Mouse (Mus musculus): ENCODE measurements around the gene Odf3l2. TPM values are rescaled to one million over a fixed set of nuclear protein-coding genes. Genes with fewer than 3 reads are reported as not detected.

Gene Odf3l2
- polyA plus RNA-seq, 1 experiment from 2014 or later, result not detected

DNA sequence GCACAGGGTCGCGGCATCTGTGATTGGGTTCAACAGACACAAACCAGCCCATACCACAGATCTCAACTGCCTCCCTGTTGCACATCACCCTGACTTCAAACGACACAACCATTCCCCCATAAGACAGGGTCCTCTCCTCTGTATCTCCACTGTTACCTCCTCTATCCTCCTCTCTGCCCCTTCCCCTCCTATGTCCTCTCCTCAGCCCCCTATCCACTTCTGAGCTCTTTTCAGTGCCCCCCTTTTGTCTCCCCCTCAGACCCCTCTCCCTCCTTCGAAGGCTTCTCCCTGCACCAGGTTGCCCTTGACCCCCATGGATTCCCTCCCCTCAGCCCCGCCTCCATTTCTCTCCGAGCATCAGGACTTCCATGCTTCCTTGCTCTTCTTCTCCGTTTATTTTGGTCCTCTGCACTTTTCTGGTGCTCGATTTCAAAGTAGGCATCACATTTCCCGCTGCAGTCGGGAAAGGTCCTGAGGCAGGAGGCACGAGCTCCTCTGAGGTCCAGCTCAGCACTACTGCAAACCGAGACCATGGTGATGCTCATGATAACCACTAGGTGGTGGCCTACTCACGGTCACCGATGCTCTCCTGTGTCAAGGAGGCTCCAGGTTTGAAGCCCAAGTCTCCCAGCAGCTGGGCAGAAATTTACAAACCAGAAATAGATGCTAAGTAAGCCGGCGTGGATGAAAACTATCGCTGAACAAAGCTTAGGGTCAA lies 50.5 kb downstream of the Odf3l2 start:
- H3K27me3 ChIP-seq, result peaks cover 11% of the 10 kb centered on the region; the same call in 1 of the 2 replicates
- H3K4me2 ChIP-seq (replicated peaks), result no peak overlapping the region
- no peak overlapping the region for H3K9ac ChIP-seq
- H3K9me3 ChIP-seq, result no peaks in the 10 kb centered on the region
- whole genome bisulfite sequencing, result 18% methylated on average over 17 of the region's 17 CpGs
- H3K4me1 ChIP-seq, result no peaks in the 10 kb centered on the region
- ATAC-seq (ENCODE audit: insufficient number of reproducible peaks, insufficient read depth, low FRiP score, low TSS enrichment), result 0 out of 2 replicates have a peak, but pooled peaks have one; percentile 81
- H3K4me3 ChIP-seq, result no peak overlapping the region
- no peaks in the 10 kb centered on the region for H3K36me3 ChIP-seq
- H3K27ac ChIP-seq, result no peak overlapping the region

- H3K27ac ChIP-seq, result no peak overlapping the region
- H3K9ac ChIP-seq, result no peak overlapping the region
- H3K4me2 ChIP-seq (replicated peaks), result no peak overlapping the region
- H3K36me3 ChIP-seq, result no peaks in the 10 kb centered on the region
- no peaks in the 10 kb centered on the region for H3K9me3 ChIP-seq
- H3K27me3 ChIP-seq, result peaks cover 11% of the 10 kb centered on the region; the same call in 1 of the 2 replicates
- no peak for ATAC-seq (ENCODE audit: insufficient number of reproducible peaks, insufficient read depth, low FRiP score, low TSS enrichment)
- no peak overlapping the region for H3K4me3 ChIP-seq
- WGBS, result 55% methylated on average over 6 of the region's 6 CpGs
- no peaks in the 10 kb centered on the region for H3K4me1 ChIP-seq
Measured at GRCm38 (mm10) chr10:79594111-79594510, 51.4 kb downstream of the Odf3l2 start.

GRCm38 (mm10) chr10:79590702-79591101 lies 54.8 kb downstream of the Odf3l2 start:
- no peak overlapping the region for H3K9ac ChIP-seq
- ATAC-seq (ENCODE audit: insufficient number of reproducible peaks, insufficient read depth, low FRiP score, low TSS enrichment), result no peak
- WGBS, result 92% methylated on average over 1 of the region's 1 CpGs

More at GRCm38 (mm10) chr10:79590702-79591101, 54.8 kb downstream of the Odf3l2 start:
- Histone ChIP-seq H3K4me2 (replicated peaks) (no peak overlapping the region), H3K27me3 (peaks cover 5% of the 10 kb centered on the region; the same call in 1 of the 2 replicates), H3K36me3 (no peaks in the 10 kb centered on the region), H3K27ac (no peak overlapping the region), H3K9me3 (no peaks in the 10 kb centered on the region), H3K4me3 (no peak overlapping the region), H3K4me1 (no peaks in the 10 kb centered on the region)

Other genes starting within 250 kb of the Odf3l2 start
- gene Vmn2r83, start 177.0 kb downstream of the Odf3l2 start, polyA plus RNA-seq (2016; fragmentation: Nextera tagmentation; extraction: Ambion mirVana), result not detected in 2 replicates
- gene Plpp2, start 111.9 kb downstream of the Odf3l2 start, polyA plus RNA-seq (2016; fragmentation: Nextera tagmentation; extraction: Ambion mirVana), result 17.0 and 18.3 TPM in 2 replicates
- gene Mier2, start 90.5 kb downstream of the Odf3l2 start, polyA plus RNA-seq (2016; fragmentation: Nextera tagmentation; extraction: Ambion mirVana), result 77.4 and 82.6 TPM in 2 replicates
- not detected in 2 replicates for gene Theg, start 58.4 kb downstream of the Odf3l2 start, polyA plus RNA-seq (2016; fragmentation: Nextera tagmentation; extraction: Ambion mirVana)
- gene C2cd4c, start 31.7 kb downstream of the Odf3l2 start, polyA plus RNA-seq (2016; fragmentation: Nextera tagmentation; extraction: Ambion mirVana), result 0.03 TPM in 1 of 2 replicates, not detected in the other
- gene Shc2, start 7.8 kb downstream of the Odf3l2 start, polyA plus RNA-seq (2016; fragmentation: Nextera tagmentation; extraction: Ambion mirVana), result 26.2 and 27.2 TPM in 2 replicates
- gene Madcam1, start 18.8 kb upstream of the Odf3l2 start, polyA plus RNA-seq (2016; fragmentation: Nextera tagmentation; extraction: Ambion mirVana), result 6.7 and 8.4 TPM in 2 replicates
- 66.1 and 68.6 TPM in 2 replicates for gene Tpgs1, start 23.6 kb upstream of the Odf3l2 start, polyA plus RNA-seq (2016; fragmentation: Nextera tagmentation; extraction: Ambion mirVana)
- gene Cdc34, start 36.5 kb upstream of the Odf3l2 start, polyA plus RNA-seq (2016; fragmentation: Nextera tagmentation; extraction: Ambion mirVana), result 137 and 146 TPM in 2 replicates
- gene Gzmm, start 43.3 kb upstream of the Odf3l2 start, polyA plus RNA-seq (2016; fragmentation: Nextera tagmentation; extraction: Ambion mirVana), result 0.55 and 1.5 TPM in 2 replicates
- 689 and 691 TPM in 2 replicates for gene Bsg, start 58.8 kb upstream of the Odf3l2 start, polyA plus RNA-seq (2016; fragmentation: Nextera tagmentation; extraction: Ambion mirVana)
- gene Hcn2, start 70.9 kb upstream of the Odf3l2 start, polyA plus RNA-seq (2016; fragmentation: Nextera tagmentation; extraction: Ambion mirVana), result 0.06 and 0.08 TPM in 2 replicates
- 49.6 and 54.0 TPM in 2 replicates for gene Polrmt, start 100.8 kb upstream of the Odf3l2 start, polyA plus RNA-seq (2016; fragmentation: Nextera tagmentation; extraction: Ambion mirVana)
- 0.33 and 0.65 TPM in 2 replicates for gene Fgf22, start 109.3 kb upstream of the Odf3l2 start, polyA plus RNA-seq (2016; fragmentation: Nextera tagmentation; extraction: Ambion mirVana)
- gene Rnf126, start 121.2 kb upstream of the Odf3l2 start, polyA plus RNA-seq (2016; fragmentation: Nextera tagmentation; extraction: Ambion mirVana), result 109 and 111 TPM in 2 replicates
- gene Fstl3, start 131.5 kb upstream of the Odf3l2 start, polyA plus RNA-seq (2016; fragmentation: Nextera tagmentation; extraction: Ambion mirVana), result 3.5 and 3.7 TPM in 2 replicates
- 0.06 TPM in 1 of 2 replicates, not detected in the other for gene Prss57, start 145.2 kb upstream of the Odf3l2 start, polyA plus RNA-seq (2016; fragmentation: Nextera tagmentation; extraction: Ambion mirVana)
- 132 and 142 TPM in 2 replicates for gene Palm, start 147.8 kb upstream of the Odf3l2 start, polyA plus RNA-seq (2016; fragmentation: Nextera tagmentation; extraction: Ambion mirVana)
- gene Misp, start 175.3 kb upstream of the Odf3l2 start, polyA plus RNA-seq (2016; fragmentation: Nextera tagmentation; extraction: Ambion mirVana), result 2.0 and 3.1 TPM in 2 replicates
- 352 and 363 TPM in 2 replicates for gene Ptbp1, start 208.7 kb upstream of the Odf3l2 start, polyA plus RNA-seq (2016; fragmentation: Nextera tagmentation; extraction: Ambion mirVana)
- gene Prtn3, start 228.7 kb upstream of the Odf3l2 start, polyA plus RNA-seq (2016; fragmentation: Nextera tagmentation; extraction: Ambion mirVana), result 10.1 and 11.3 TPM in 2 replicates
- 169 and 181 TPM in 2 replicates for gene Plppr3, start 228.9 kb upstream of the Odf3l2 start, polyA plus RNA-seq (2016; fragmentation: Nextera tagmentation; extraction: Ambion mirVana)
- 0.33 and 0.55 TPM in 2 replicates for gene Elane, start 240.5 kb upstream of the Odf3l2 start, polyA plus RNA-seq (2016; fragmentation: Nextera tagmentation; extraction: Ambion mirVana)
- gene Cfd, start 245.1 kb upstream of the Odf3l2 start, polyA plus RNA-seq (2016; fragmentation: Nextera tagmentation; extraction: Ambion mirVana), result not detected in 2 replicates

Data from embryonic facial prominence, embryonic 12.5 days (tissue).